Mouse (Mus musculus) forebrain, embryonic 13.5 days (tissue): ENCODE measurements around the gene Tmem8. TPM values are rescaled to one million over a fixed set of nuclear protein-coding genes. Genes with fewer than 3 reads are reported as not detected.

Source experiments
- ATAC-seq: fragments of 200-750 bp; cut with Nextera tagmentation; 2 replicates; pipeline ENCODE4 v1.8.0; 2017
- H3K27ac ChIP-seq: fragments of 300-500 bp; sonication (generic); 2 replicates; pipeline ENCODE4 v1.5.1; 2015; ENCODE audit warnings: inconsistent platforms, mild to moderate bottlenecking, moderate library complexity
- H3K27me3 ChIP-seq: fragments of 300-500 bp; sonication (generic); 2 replicates; pipeline ENCODE4 v1.6.1; 2015; ENCODE audit warnings: mild to moderate bottlenecking, inconsistent platforms
- H3K36me3 ChIP-seq: fragments of 300-500 bp; sonication (generic); 2 replicates; pipeline ENCODE4 v1.6.1; 2015; ENCODE audit warnings: mild to moderate bottlenecking, inconsistent platforms; ENCODE audit not compliant: poor library complexity, severe bottlenecking
- H3K4me1 ChIP-seq: fragments of 300-500 bp; sonication (generic); 2 replicates; pipeline ENCODE4 v1.6.1; 2015; ENCODE audit warnings: inconsistent platforms
- H3K4me2 ChIP-seq: fragments of 300-500 bp; sonication (generic); 2 replicates; pipeline ENCODE4 v1.6.1; 2015; ENCODE audit warnings: inconsistent platforms, mild to moderate bottlenecking, moderate library complexity
- H3K4me3 ChIP-seq: fragments of 300-500 bp; sonication (generic); 2 replicates; pipeline ENCODE4 v1.5.1; 2015; ENCODE audit warnings: mild to moderate bottlenecking, inconsistent platforms
- H3K9ac ChIP-seq: fragments of 300-500 bp; sonication (generic); 2 replicates; pipeline ENCODE4 v1.6.1; 2015; ENCODE audit warnings: mild to moderate bottlenecking, inconsistent platforms
- H3K9me3 ChIP-seq: fragments of 300-500 bp; sonication (generic); replicated peaks from 2 replicates; pipeline ENCODE4 v1.6.1; 2016; ENCODE audit warnings: inconsistent platforms
- WGBS: fragments of 180-500 bp; shearing (Covaris S2); methylation state at CpG from one replicate; pipeline ENCODE4 v1.1.7; 2015; 5-methylcytosine and 5-hydroxymethylcytosine counted together
- polyA plus RNA-seq: library from polyadenylated mRNA; unstranded; fragments of >200 nt; fragmentation: Nextera tagmentation; extraction: Ambion mirVana; gene quantifications from 2 replicates; pipeline ENCODE4 v1.2.1, GENCODE M21; 2015

The Tmem8 gene
- polyA plus RNA-seq, 1 experiment from 2014 or later: 1.5 TPM

DNA sequence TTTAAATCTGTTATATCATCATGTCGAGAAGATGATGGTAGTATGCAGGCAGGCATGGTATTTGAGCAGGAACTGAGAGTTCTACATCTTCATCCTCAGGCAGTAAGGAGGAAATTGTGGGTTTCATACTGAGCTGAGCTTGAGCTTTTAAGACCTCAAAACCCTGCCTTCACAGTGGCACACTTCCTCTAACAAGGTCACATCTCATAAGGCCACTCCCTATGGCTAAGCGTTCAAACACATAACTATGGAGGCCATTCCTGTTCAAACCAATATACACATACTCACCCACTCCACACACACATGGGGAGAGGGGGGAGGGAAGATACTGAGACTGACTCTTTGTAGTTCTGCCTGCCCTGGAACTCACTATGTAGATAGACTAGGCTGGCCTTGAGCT is 54.9 kb downstream of the Tmem8 start:
- no peak for ATAC-seq
- WGBS: 92% methylated on average over 2 of the region's 2 CpGs
- H3K9me3 ChIP-seq: no peaks in the 10 kb centered on the region

More for the DNA sequence above, 54.9 kb downstream of the Tmem8 start:
- H3K9ac ChIP-seq: no peak overlapping the region
- H3K27me3 ChIP-seq: no peaks in the 10 kb centered on the region
- no peak overlapping the region for H3K4me3 ChIP-seq
- peaks cover 10% of the 10 kb centered on the region; the same call in 1 of the 2 replicates for H3K36me3 ChIP-seq
- H3K4me1 ChIP-seq: no peaks in the 10 kb centered on the region
- no peak overlapping the region for H3K4me2 ChIP-seq
- no peak overlapping the region for H3K27ac ChIP-seq

Other genes starting within 250 kb of the Tmem8 start
- gene Mcrip2, start 244.5 kb upstream of the Tmem8 start, polyA plus RNA-seq: 12.9 and 13.6 TPM in 2 replicates
- gene Mettl26, start 238.2 kb upstream of the Tmem8 start, polyA plus RNA-seq: 62.5 and 67.1 TPM in 2 replicates
- 0.76 and 0.77 TPM in 2 replicates for gene Wfikkn1, start 232.4 kb upstream of the Tmem8 start, polyA plus RNA-seq
- gene Rab40c, start 193.6 kb upstream of the Tmem8 start, polyA plus RNA-seq: 39.5 and 45.9 TPM in 2 replicates
- 45.0 and 54.5 TPM in 2 replicates for gene Pigq, start 168.4 kb upstream of the Tmem8 start, polyA plus RNA-seq
- not detected in 2 replicates for gene Nhlrc4, start 168.3 kb upstream of the Tmem8 start, polyA plus RNA-seq
- not detected in 2 replicates for gene A930017K11Rik, start 160.7 kb upstream of the Tmem8 start, polyA plus RNA-seq
- gene Capn15, start 127.5 kb upstream of the Tmem8 start, polyA plus RNA-seq: 16.6 and 17.1 TPM in 2 replicates
- 22.7 and 24.4 TPM in 2 replicates for gene Rab11fip3, start 43.7 kb upstream of the Tmem8 start, polyA plus RNA-seq
- 25.8 and 25.9 TPM in 2 replicates for gene Decr2, start 23.0 kb upstream of the Tmem8 start, polyA plus RNA-seq
- gene Nme4, start 17.7 kb upstream of the Tmem8 start, polyA plus RNA-seq: 53.0 and 55.8 TPM in 2 replicates
- 230 and 241 TPM in 2 replicates for gene Mrpl28, start 10.2 kb downstream of the Tmem8 start, polyA plus RNA-seq
- 9.3 and 12.1 TPM in 2 replicates for gene Axin1, start 25.4 kb downstream of the Tmem8 start, polyA plus RNA-seq
- not detected in 2 replicates for gene Pdia2, start 85.8 kb downstream of the Tmem8 start, polyA plus RNA-seq
- 0.72 and 1.3 TPM in 2 replicates for gene Rgs11, start 89.7 kb downstream of the Tmem8 start, polyA plus RNA-seq
- gene Arhgdig, start 94.5 kb downstream of the Tmem8 start, polyA plus RNA-seq: 10.0 and 11.4 TPM in 2 replicates
- gene Fam234a, start 130.9 kb downstream of the Tmem8 start, polyA plus RNA-seq: 17.5 and 21.7 TPM in 2 replicates
- gene Luc7l, start 139.6 kb downstream of the Tmem8 start, polyA plus RNA-seq: 121 and 128 TPM in 2 replicates